Comparison of ENCODE assay signal across 9 mouse cellular contexts in genomic region chr15:98894746-98895634, GRCm38 (mm10). TPM values are rescaled to one million over a fixed set of nuclear protein-coding genes. Genes with fewer than 3 reads are reported as not detected.
DNase-seq lines count a peak whose midpoint lies in the region; ATAC-seq and TF ChIP-seq lines count a peak whose summit lies in the region.
"Had no signal": no experiment of that assay in that cellular context is flagged by ENCODE, and none has a peak within 500 bp of the region (broad histone marks: within the 10 kb centered on the region; RNA-seq: fewer than 3 reads in every experiment).

No protein-coding gene starts in this region.

- peak overlapping the region; percentile 46 for H3K9ac ChIP-seq in forebrain, embryonic 12.5 days
- peak overlapping the region; percentile 58; the same call in 1 of the 2 replicates for H3K9ac ChIP-seq in limb, embryonic 13.5 days
- H3K9ac ChIP-seq in neural tube, embryonic 14.5 days (replicated peaks; ENCODE audit: low read depth, low read length): no peak overlapping the region

- peaks cover 89% of the 10 kb centered on the region for H3K27me3 ChIP-seq in forebrain, embryonic 12.5 days
- H3K27me3 ChIP-seq in limb, embryonic 13.5 days: peaks cover 96% of the 10 kb centered on the region
- H3K27me3 ChIP-seq in neural tube, embryonic 14.5 days (ENCODE audit: control insufficient read depth, insufficient read depth, low read length): peaks cover 57% of the 10 kb centered on the region

- peak; percentile 34; the same call in 1 of the 2 replicates for ATAC-seq in forebrain, embryonic 12.5 days (ENCODE audit: low FRiP score)
- ATAC-seq in limb, embryonic 13.5 days (ENCODE audit: low FRiP score, low read depth): no peak
- no peak for ATAC-seq in neural tube, embryonic 14.5 days (ENCODE audit: low read depth)

- peak overlapping the region; percentile 64 for H3K4me3 ChIP-seq in layer of hippocampus, adult 2 months
- H3K4me3 ChIP-seq in forebrain, embryonic 12.5 days (replicated peaks): peak overlapping the region; percentile 47
- H3K4me3 ChIP-seq in limb, embryonic 13.5 days: peak overlapping the region; percentile 58
- H3K4me3 ChIP-seq in neural tube, embryonic 14.5 days (ENCODE audit: low read depth, low read length): peak overlapping the region; percentile 41

- TF ChIP-seq CTCF in layer of hippocampus, adult 2 months (conservative IDR thresholded peaks at IDR 0.05): no peak

- DNase-seq in layer of hippocampus, adult 2 months (ENCODE audit: low spot score in 2 of 2): no peak
- no peak for DNase-seq in layer of hippocampus, postnatal 36 days
- DNase-seq in adipocyte (ENCODE audit: low spot score): no peak
- DNase-seq in ovary, postnatal 10 days (ENCODE audit: low spot score): no peak
- no peak for DNase-seq in urinary bladder, postnatal 14 days (ENCODE audit: low spot score)

- peaks cover 47% of the 10 kb centered on the region for H3K4me1 ChIP-seq in forebrain, embryonic 12.5 days
- H3K4me1 ChIP-seq in limb, embryonic 13.5 days: peaks cover 45% of the 10 kb centered on the region
- H3K4me1 ChIP-seq in neural tube, embryonic 14.5 days (ENCODE audit: control insufficient read depth, insufficient read depth, low read length): peaks cover 14% of the 10 kb centered on the region

- no peak overlapping the region for H3K27ac ChIP-seq in layer of hippocampus, adult 2 months
- H3K27ac ChIP-seq in forebrain, embryonic 12.5 days: 0 out of 2 replicates have a peak overlapping the region, but pooled peaks have one; percentile 19
- no peak overlapping the region for H3K27ac ChIP-seq in limb, embryonic 13.5 days
- no peak overlapping the region for H3K27ac ChIP-seq in neural tube, embryonic 14.5 days (ENCODE audit: low read depth, low read length)
- H3K27ac ChIP-seq: macrophage had no signal

- WGBS in forebrain, embryonic 12.5 days: 2% methylated on average over 38 of the region's 38 CpGs
- 4% methylated on average over 38 of the region's 38 CpGs for WGBS in limb, embryonic 13.5 days
- WGBS in neural tube, embryonic 14.5 days: 2% methylated on average over 38 of the region's 38 CpGs

- H3K36me3 ChIP-seq in forebrain, embryonic 12.5 days (replicated peaks): no peaks in the 10 kb centered on the region
- no peaks in the 10 kb centered on the region for H3K36me3 ChIP-seq in limb, embryonic 13.5 days
- no peaks in the 10 kb centered on the region for H3K36me3 ChIP-seq in neural tube, embryonic 14.5 days (ENCODE audit: control insufficient read depth, insufficient read depth, low read length)

- H3K9me3 ChIP-seq in forebrain, embryonic 12.5 days: no peaks in the 10 kb centered on the region
- no peaks in the 10 kb centered on the region for H3K9me3 ChIP-seq in limb, embryonic 13.5 days
- H3K9me3 ChIP-seq in neural tube, embryonic 14.5 days (ENCODE audit: control insufficient read depth, low read length): no peaks in the 10 kb centered on the region

- peak overlapping the region; percentile 91 for H3K4me2 ChIP-seq in forebrain, embryonic 12.5 days
- H3K4me2 ChIP-seq in limb, embryonic 13.5 days (replicated peaks): peak overlapping the region; percentile 99
- peak overlapping the region; percentile 92 for H3K4me2 ChIP-seq in neural tube, embryonic 14.5 days (ENCODE audit: low read depth, low read length)

RNA-seq across cellular contexts. Expression of gene Rhebl1, which starts 0.7 kb away (rescaled TPM):
- 1 to 10 TPM; 8.5 TPM for total RNA-seq in layer of hippocampus, adult 2 months (2021)
- total RNA-seq in layer of hippocampus, postnatal 36 days (2021): 1 to 10 TPM; 6.8 to 7.0 TPM
- polyA plus RNA-seq in forebrain, embryonic 12.5 days (2016; fragmentation: Nextera tagmentation; extraction: Ambion mirVana): 20.1 and 23.3 TPM in 2 replicates
- polyA plus RNA-seq in limb, embryonic 13.5 days (2015; fragmentation: Nextera tagmentation; extraction: Ambion mirVana): 18.4 and 20.1 TPM in 2 replicates
- polyA plus RNA-seq in neural tube, embryonic 14.5 days (2014; fragmentation: Nextera tagmentation; extraction: Ambion mirVana): 19.9 and 21.3 TPM in 2 replicates

RNA-seq across cellular contexts. Expression of gene Dhh, which starts 3.4 kb away (rescaled TPM):
- total RNA-seq in layer of hippocampus, adult 2 months (2021): under 1 TPM; 0.10 to 0.12 TPM
- total RNA-seq in layer of hippocampus, postnatal 36 days (2021): under 1 TPM; 0.12 to 0.15 TPM
- 0.45 and 0.51 TPM in 2 replicates for polyA plus RNA-seq in forebrain, embryonic 12.5 days (2016; fragmentation: Nextera tagmentation; extraction: Ambion mirVana)
- 0.59 and 0.80 TPM in 2 replicates for polyA plus RNA-seq in limb, embryonic 13.5 days (2015; fragmentation: Nextera tagmentation; extraction: Ambion mirVana)
- 0.32 and 2.0 TPM in 2 replicates for polyA plus RNA-seq in neural tube, embryonic 14.5 days (2014; fragmentation: Nextera tagmentation; extraction: Ambion mirVana)
- polyA plus RNA-seq: macrophage had no signal

RNA-seq across cellular contexts. Expression of gene Lmbr1l, which starts 23.0 kb away (rescaled TPM):
- 10 to 100 TPM; 17.0 to 20.6 TPM for total RNA-seq in layer of hippocampus, adult 2 months (2021)
- total RNA-seq in layer of hippocampus, postnatal 36 days (2021): 10 to 100 TPM; 16.4 to 22.6 TPM
- 30.6 and 41.5 TPM in 2 replicates for polyA plus RNA-seq in forebrain, embryonic 12.5 days (2016; fragmentation: Nextera tagmentation; extraction: Ambion mirVana)
- polyA plus RNA-seq in limb, embryonic 13.5 days (2015; fragmentation: Nextera tagmentation; extraction: Ambion mirVana): 22.5 and 26.1 TPM in 2 replicates
- 7.3 and 10.5 TPM in 2 replicates for polyA plus RNA-seq in neural tube, embryonic 14.5 days (2014; fragmentation: Nextera tagmentation; extraction: Ambion mirVana)

RNA-seq across cellular contexts. Expression of gene Kmt2d, which starts 24.0 kb away (rescaled TPM):
- total RNA-seq in layer of hippocampus, adult 2 months (2021): 100 to 1,000 TPM in 1 of 2 experiments, 10 to 100 TPM in 1; 89.3 to 106 TPM
- 100 to 1,000 TPM in 1 of 2 experiments, 10 to 100 TPM in 1; 81.4 to 101 TPM for total RNA-seq in layer of hippocampus, postnatal 36 days (2021)
- 12.5 and 12.7 TPM in 2 replicates for polyA plus RNA-seq in forebrain, embryonic 12.5 days (2016; fragmentation: Nextera tagmentation; extraction: Ambion mirVana)
- 14.7 and 14.9 TPM in 2 replicates for polyA plus RNA-seq in limb, embryonic 13.5 days (2015; fragmentation: Nextera tagmentation; extraction: Ambion mirVana)
- 14.4 and 16.8 TPM in 2 replicates for polyA plus RNA-seq in neural tube, embryonic 14.5 days (2014; fragmentation: Nextera tagmentation; extraction: Ambion mirVana)

RNA-seq across cellular contexts. Expression of gene Tuba1b, which starts 39.4 kb away (rescaled TPM):
- total RNA-seq in layer of hippocampus, adult 2 months (2021): 100 to 1,000 TPM; 466 to 491 TPM
- total RNA-seq in layer of hippocampus, postnatal 36 days (2021): 100 to 1,000 TPM; 469 to 520 TPM
- 1,790 and 1,867 TPM in 2 replicates for polyA plus RNA-seq in forebrain, embryonic 12.5 days (2016; fragmentation: Nextera tagmentation; extraction: Ambion mirVana)
- polyA plus RNA-seq in limb, embryonic 13.5 days (2015; fragmentation: Nextera tagmentation; extraction: Ambion mirVana): 1,632 and 1,683 TPM in 2 replicates
- polyA plus RNA-seq in neural tube, embryonic 14.5 days (2014; fragmentation: Nextera tagmentation; extraction: Ambion mirVana): 1,186 and 1,301 TPM in 2 replicates
